In the genomic region with DNA sequence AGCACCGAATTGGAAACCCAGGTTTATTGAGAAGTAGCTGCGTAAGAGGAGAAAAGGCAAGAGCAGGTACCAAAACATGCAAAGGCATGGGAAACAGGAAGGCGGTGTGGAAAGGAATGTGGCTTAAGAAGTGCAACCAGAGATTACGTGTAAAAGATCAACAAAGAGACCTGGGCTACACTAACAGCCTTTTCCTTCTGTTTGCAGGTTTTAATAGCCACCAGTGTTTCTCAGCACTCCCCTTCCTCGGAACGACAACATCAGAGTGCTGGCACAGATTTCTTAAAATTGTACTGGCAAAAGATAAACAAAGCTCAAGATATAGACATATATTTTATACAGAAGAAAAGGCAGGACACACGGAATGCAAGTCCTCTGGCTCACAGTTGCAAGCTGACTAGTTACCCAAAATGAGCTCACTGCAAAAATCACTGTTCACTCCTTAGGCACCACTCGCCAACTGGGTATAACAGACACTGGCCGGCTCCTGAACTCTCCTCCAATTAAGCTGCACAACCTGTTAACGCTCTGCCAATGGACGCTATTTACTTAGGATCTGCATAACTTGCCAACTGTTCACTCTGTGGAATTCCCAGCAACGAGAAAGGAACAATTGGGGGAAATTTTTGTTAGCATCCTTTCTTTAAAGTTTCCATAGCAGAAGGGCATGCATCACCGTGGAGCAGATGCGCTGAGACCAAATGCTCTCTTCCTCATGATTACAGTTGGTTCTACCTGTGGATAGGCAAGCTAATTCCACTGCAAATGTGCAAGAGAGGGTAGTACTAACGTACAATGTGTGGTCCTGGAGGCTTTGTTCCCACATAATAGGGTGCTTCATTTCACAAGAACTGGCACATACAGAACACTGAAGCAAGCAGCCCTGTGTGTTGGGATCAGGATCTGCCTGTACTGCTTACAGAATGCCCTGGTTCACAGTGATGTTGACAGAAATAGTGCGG, we compare ENCODE assay signal across 15 mouse cellular contexts.
DNase-seq lines count a peak whose midpoint lies in the region; ATAC-seq lines count a peak whose summit lies in the region.
"Had no signal": no experiment of that assay in that cellular context is flagged by ENCODE, and none has a peak within 500 bp of the region (broad histone marks: within the 10 kb centered on the region; RNA-seq: fewer than 3 reads in every experiment).

No protein-coding gene starts in this region.

- H3K36me3 ChIP-seq in heart, embryonic 14.5 days (ENCODE audit: control insufficient read depth, insufficient read depth, low read length) = no peaks in the 10 kb centered on the region
- H3K36me3 ChIP-seq in lung, embryonic 15.5 days = no peaks in the 10 kb centered on the region
- no peaks in the 10 kb centered on the region for H3K36me3 ChIP-seq in forebrain, embryonic 12.5 days (replicated peaks)
- H3K36me3 ChIP-seq: embryonic facial prominence, embryonic 10.5 days had no signal

- intact Hi-C loops in heart, postnatal 25 days (cut with DNase I) = no loop called here

- no peak overlapping the region for H3K4me3 ChIP-seq in heart, embryonic 14.5 days (ENCODE audit: control insufficient read depth in 1 of 2, insufficient read depth in 1 of 2, low read depth in 1 of 2, low read length in 2 of 2)
- H3K4me3 ChIP-seq in lung, embryonic 15.5 days = no peak overlapping the region
- H3K4me3 ChIP-seq in forebrain, embryonic 12.5 days (replicated peaks) = no peak overlapping the region
- H3K4me3 ChIP-seq: embryonic facial prominence, embryonic 10.5 days; heart, adult 2 months had no signal

- no peaks in the 10 kb centered on the region for H3K4me1 ChIP-seq in heart, embryonic 14.5 days (ENCODE audit: control insufficient read depth in 2 of 2, insufficient read depth in 2 of 2, low read length in 2 of 2)
- H3K4me1 ChIP-seq in lung, embryonic 15.5 days = 0 out of 2 replicates have a peak, but pooled peaks cover 10% of the 10 kb centered on the region
- H3K4me1 ChIP-seq in forebrain, embryonic 12.5 days = peaks cover 6% of the 10 kb centered on the region; the same call in 1 of the 2 replicates

- H3K9ac ChIP-seq in heart, embryonic 14.5 days (ENCODE audit: low read length) = no peak overlapping the region
- no peak overlapping the region for H3K9ac ChIP-seq in lung, embryonic 15.5 days
- H3K9ac ChIP-seq in forebrain, embryonic 12.5 days = no peak overlapping the region

- H3K27ac ChIP-seq in heart, embryonic 14.5 days (replicated peaks in 1 of 2; ENCODE audit: control insufficient read depth in 1 of 2, insufficient read depth in 1 of 2, low read depth in 2 of 2, low read length in 2 of 2) = no peak overlapping the region
- peak overlapping the region; percentile 34; the same call in 1 of the 2 replicates for H3K27ac ChIP-seq in lung, embryonic 15.5 days
- no peak overlapping the region for H3K27ac ChIP-seq in forebrain, embryonic 12.5 days
- H3K27ac ChIP-seq: embryonic facial prominence, embryonic 10.5 days; heart, adult 2 months had no signal

- WGBS in heart, embryonic 14.5 days = 46% methylated on average over 16 of the region's 16 CpGs
- WGBS in lung, embryonic 15.5 days = 42% methylated on average over 16 of the region's 16 CpGs
- WGBS in forebrain, embryonic 12.5 days = 50% methylated on average over 16 of the region's 16 CpGs

- no peak for ATAC-seq in heart, embryonic 14.5 days (ENCODE audit: insufficient number of reproducible peaks, insufficient read depth, low FRiP score, low read depth)
- ATAC-seq in lung, embryonic 15.5 days (ENCODE audit: borderline replicate concordance, extremely low read depth, low FRiP score, low TSS enrichment) = no peak
- peak; percentile 69; the same call in 1 of the 2 replicates for ATAC-seq in forebrain, embryonic 12.5 days (ENCODE audit: low FRiP score)
- ATAC-seq: Patski had no signal

- H3K27me3 ChIP-seq in heart, embryonic 14.5 days (ENCODE audit: control insufficient read depth, insufficient read depth, low read length) = no peaks in the 10 kb centered on the region
- H3K27me3 ChIP-seq in lung, embryonic 15.5 days = no peaks in the 10 kb centered on the region
- H3K27me3 ChIP-seq in forebrain, embryonic 12.5 days = no peaks in the 10 kb centered on the region; the same call in 1 of the 2 replicates

- DNase-seq in heart, postnatal 25 days (ENCODE audit: low spot score) = no peak
- DNase-seq in lung, postnatal 36 days = no peak
- peak; percentile 21 to 34 for DNase-seq in layer of hippocampus, postnatal 36 days
- DNase-seq in c-Kit-positive CD71-positive TER-119-positive erythroid progenitor cells, embryonic 14.5 days (ENCODE audit: low spot score) = no peak
- DNase-seq in MN1 (ENCODE audit: low spot score) = no peak
- DNase-seq: adrenal gland, adult 8-10 months; cerebellum, adult 18-20 months; heart, adult 2 months; kidney, postnatal 10 days; left cerebral cortex, postnatal 4 days had no signal

- no peaks in the 10 kb centered on the region for H3K9me3 ChIP-seq in heart, embryonic 14.5 days (ENCODE audit: control insufficient read depth, low read length)
- no peaks in the 10 kb centered on the region for H3K9me3 ChIP-seq in lung, embryonic 15.5 days
- H3K9me3 ChIP-seq in forebrain, embryonic 12.5 days = no peaks in the 10 kb centered on the region
- H3K9me3 ChIP-seq: embryonic facial prominence, embryonic 10.5 days had no signal

- H3K4me2 ChIP-seq in heart, embryonic 14.5 days (ENCODE audit: low read length) = 0 out of 2 replicates have a peak overlapping the region, but pooled peaks have one; percentile 7
- H3K4me2 ChIP-seq in lung, embryonic 15.5 days = no peak overlapping the region; the same call in 1 of the 2 replicates
- H3K4me2 ChIP-seq in forebrain, embryonic 12.5 days = no peak overlapping the region

Comparison
In these comparisons a context has a peak if more than half of its experiments do, and no peak if none do; other contexts are left out.
1. DNase-seq: peak in layer of hippocampus, postnatal 36 days (2 of 2); none in heart, postnatal 25 days (single experiment), lung, postnatal 36 days (single experiment), c-Kit-positive CD71-positive TER-119-positive erythroid progenitor cells, embryonic 14.5 days (single experiment) and MN1 (single experiment).